Mouse (Mus musculus) urinary bladder, postnatal 0 days (tissue): ENCODE measurements around the gene Hagh. TPM values are rescaled to one million over a fixed set of nuclear protein-coding genes. Genes with fewer than 3 reads are reported as not detected.

Experiments
- polyA plus RNA-seq: library from polyadenylated mRNA; unstranded; fragments of >200 nt; fragmentation: Nextera tagmentation; extraction: Ambion mirVana; gene quantifications from 2 replicates; pipeline ENCODE4 v1.2.1, GENCODE M21; 2015

Hagh gene
- polyA plus RNA-seq, result 44.1 and 47.3 TPM in 2 replicates

GRCm38 (mm10) chr17:24839842-24840241, at the start of gene Hagh:
Hagh (plus strand) TSS chr17:24840143.

GRCm38 (mm10) chr17:24803952-24804951, 35.7 kb upstream of the Hagh start, which contains the start of gene Meiob:
Meiob (plus strand) TSS chr17:24804289.

GRCm38 (mm10) chr17:24850065-24850772, 10.3 kb downstream of the Hagh start, which contains the start of gene Fahd1:
Fahd1 (minus strand) TSS chr17:24850364.

GRCm38 (mm10) chr17:24865776-24866175, 25.8 kb downstream of the Hagh start, which contains the start of gene Igfals:
Igfals (plus strand) TSS chr17:24865997.

GRCm38 (mm10) chr17:24886134-24886931, 46.4 kb downstream of the Hagh start, which contains the start of the genes Nubp2 and Spsb3:
Nubp2 (minus strand) TSS chr17:24886349.
Spsb3 (plus strand) TSS chr17:24886643.

GRCm38 (mm10) chr17:24894995-24895547, 55.1 kb downstream of the Hagh start, which contains the start of the genes Eme2 and Mrps34:
Eme2 (minus strand) TSS chr17:24895087.
Mrps34 (plus strand) TSS chr17:24895116.

GRCm38 (mm10) chr17:24896241-24896992, 56.5 kb downstream of the Hagh start, which contains the start of gene Nme3:
Nme3 (plus strand) TSS chr17:24896500.

Other genes starting within 250 kb of the Hagh start
- 216 and 218 TPM in 2 replicates for gene Tsc2, start 207.5 kb upstream of the Hagh start, polyA plus RNA-seq
- gene Nthl1, start 207.5 kb upstream of the Hagh start, polyA plus RNA-seq, result 9.8 and 11.3 TPM in 2 replicates
- gene Slc9a3r2, start 189.8 kb upstream of the Hagh start, polyA plus RNA-seq, result 33.6 and 38.2 TPM in 2 replicates
- not detected in 2 replicates for gene Npw, start 181.7 kb upstream of the Hagh start, polyA plus RNA-seq
- gene Zfp598, start 170.5 kb upstream of the Hagh start, polyA plus RNA-seq, result 10.0 and 11.2 TPM in 2 replicates
- 0.08 and 0.41 TPM in 2 replicates for gene Syngr3, start 150.2 kb upstream of the Hagh start, polyA plus RNA-seq
- 28.0 and 29.7 TPM in 2 replicates for gene Gfer, start 144.0 kb upstream of the Hagh start, polyA plus RNA-seq
- gene Noxo1, start 143.9 kb upstream of the Hagh start, polyA plus RNA-seq, result 1.4 and 2.0 TPM in 2 replicates
- 31.4 and 34.7 TPM in 2 replicates for gene Tbl3, start 132.5 kb upstream of the Hagh start, polyA plus RNA-seq
- 0.24 TPM in 1 of 2 replicates, not detected in the other for gene Rnf151, start 122.1 kb upstream of the Hagh start, polyA plus RNA-seq
- 1,136 and 1,298 TPM in 2 replicates for gene Rps2, start 122.0 kb upstream of the Hagh start, polyA plus RNA-seq
- 218 and 232 TPM in 2 replicates for gene Ndufb10, start 115.7 kb upstream of the Hagh start, polyA plus RNA-seq
- gene Rpl3l, start 112.3 kb upstream of the Hagh start, polyA plus RNA-seq, result 0.16 and 0.19 TPM in 2 replicates
- gene Msrb1, start 103.5 kb upstream of the Hagh start, polyA plus RNA-seq, result 203 and 213 TPM in 2 replicates
- gene Hs3st6, start 87.2 kb upstream of the Hagh start, polyA plus RNA-seq, result 0.25 and 0.64 TPM in 2 replicates
- gene Meiob, start 35.9 kb upstream of the Hagh start, polyA plus RNA-seq, result 0.10 TPM in 1 of 2 replicates, not detected in the other
- 16.1 and 17.5 TPM in 2 replicates for gene Fahd1, start 10.2 kb downstream of the Hagh start, polyA plus RNA-seq
- 0.07 TPM in 1 of 2 replicates, not detected in the other for gene Igfals, start 25.9 kb downstream of the Hagh start, polyA plus RNA-seq
- 31.8 and 37.9 TPM in 2 replicates for gene Nubp2, start 46.2 kb downstream of the Hagh start, polyA plus RNA-seq
- gene Spsb3, start 46.5 kb downstream of the Hagh start, polyA plus RNA-seq, result 27.7 and 30.1 TPM in 2 replicates
- gene Eme2, start 54.9 kb downstream of the Hagh start, polyA plus RNA-seq, result 18.3 and 18.8 TPM in 2 replicates
- gene Mrps34, start 55.0 kb downstream of the Hagh start, polyA plus RNA-seq, result 83.6 and 88.7 TPM in 2 replicates
- 35.4 and 36.2 TPM in 2 replicates for gene Nme3, start 56.4 kb downstream of the Hagh start, polyA plus RNA-seq
- 12.1 and 13.1 TPM in 2 replicates for gene Mapk8ip3, start 96.8 kb downstream of the Hagh start, polyA plus RNA-seq
- 51.5 and 66.2 TPM in 2 replicates for gene Jpt2, start 120.5 kb downstream of the Hagh start, polyA plus RNA-seq
- gene Cramp1l, start 175.6 kb downstream of the Hagh start, polyA plus RNA-seq, result 2.8 and 3.1 TPM in 2 replicates
- gene Ift140, start 175.9 kb downstream of the Hagh start, polyA plus RNA-seq, result 5.4 and 6.0 TPM in 2 replicates
- 21.2 and 24.3 TPM in 2 replicates for gene Tmem204, start 243.4 kb downstream of the Hagh start, polyA plus RNA-seq